Mouse (Mus musculus) CD4-positive helper T cell, adult 2 months (primary cell): ENCODE results near the gene H2-D1.

Source experiments
- DNase-seq: peaks from one replicate; pipeline ENCODE4 v3.0.0-alpha.2; 2012; ENCODE audit warnings: low read depth, missing footprints, low spot score

Gene H2-D1

DNA sequence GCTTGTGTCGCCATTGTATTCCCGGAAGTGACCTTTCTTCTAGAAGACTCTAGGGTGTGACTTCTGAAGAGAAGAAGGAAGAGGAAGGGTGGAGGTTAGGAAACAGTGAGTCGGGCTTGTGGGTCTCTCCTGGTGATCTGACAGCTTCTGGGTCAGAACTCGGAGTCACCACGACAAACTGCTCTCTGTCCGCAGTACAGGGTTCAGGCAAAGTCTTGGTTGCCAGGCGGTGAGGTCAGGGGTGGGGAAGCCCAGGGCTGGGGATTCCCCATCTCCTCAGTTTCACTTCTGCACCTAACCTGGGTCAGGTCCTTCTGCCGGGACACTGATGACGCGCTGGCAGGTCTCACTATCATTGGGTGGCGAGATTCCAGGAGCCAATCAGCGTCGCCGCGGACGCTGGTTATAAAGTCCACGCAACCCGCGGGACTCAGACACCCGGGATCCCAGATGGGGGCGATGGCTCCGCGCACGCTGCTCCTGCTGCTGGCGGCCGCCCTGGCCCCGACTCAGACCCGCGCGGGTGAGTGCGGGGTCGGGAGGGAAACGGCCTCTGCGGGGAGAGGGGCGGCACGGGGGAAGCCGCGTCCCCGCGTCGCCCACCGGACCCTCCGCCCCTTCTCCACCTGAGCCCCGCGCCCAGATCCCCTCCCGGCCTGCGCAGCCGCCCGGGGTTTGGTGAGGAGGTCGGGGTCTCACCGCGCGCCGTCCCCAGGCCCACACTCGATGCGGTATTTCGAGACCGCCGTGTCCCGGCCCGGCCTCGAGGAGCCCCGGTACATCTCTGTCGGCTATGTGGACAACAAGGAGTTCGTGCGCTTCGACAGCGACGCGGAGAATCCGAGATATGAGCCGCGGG lies at the start of gene H2-D1:
H2-D1 (plus strand) TSS at position 67 of the 859 bp plus-strand sequence.
- peak; percentile 98 for DNase-seq

GRCm38 (mm10) chr17:35213071-35213470 lies 49.5 kb upstream of the H2-D1 start:
- no peak for DNase-seq

DNA sequence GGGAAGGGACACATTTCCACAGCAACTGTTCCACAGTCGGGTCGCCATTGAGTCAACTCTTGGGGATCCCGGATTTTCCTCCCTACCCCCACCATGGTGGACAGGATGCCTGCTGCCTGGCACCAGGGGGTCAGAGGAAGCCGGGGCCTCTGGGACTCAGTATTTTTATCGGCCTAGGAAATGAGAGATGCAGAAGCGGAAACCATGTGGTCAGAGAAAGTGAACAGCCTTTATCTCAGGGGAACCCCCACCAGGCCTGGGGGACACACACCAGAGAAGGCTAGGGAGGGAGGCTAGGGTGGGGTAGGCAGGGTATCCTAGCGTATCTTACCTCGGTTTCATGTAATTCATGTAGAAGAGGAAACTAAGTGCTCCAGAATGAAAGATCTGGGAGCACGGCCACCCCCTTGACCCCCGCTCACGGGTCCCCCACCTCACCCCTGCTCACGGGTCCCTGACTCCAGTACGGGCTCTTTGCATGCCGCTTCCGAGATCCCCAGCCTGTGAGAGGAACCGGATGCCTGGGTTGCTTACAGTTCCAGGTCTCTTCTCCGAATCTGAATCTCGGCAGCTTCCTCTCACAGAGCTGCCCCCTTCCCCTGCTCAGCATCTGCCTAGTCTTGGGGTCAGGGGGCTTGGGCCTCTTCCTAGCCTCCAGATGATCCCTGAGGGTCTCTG lies 43.9 kb upstream of the H2-D1 start:
- DNase-seq, result peak; percentile 73

DNA sequence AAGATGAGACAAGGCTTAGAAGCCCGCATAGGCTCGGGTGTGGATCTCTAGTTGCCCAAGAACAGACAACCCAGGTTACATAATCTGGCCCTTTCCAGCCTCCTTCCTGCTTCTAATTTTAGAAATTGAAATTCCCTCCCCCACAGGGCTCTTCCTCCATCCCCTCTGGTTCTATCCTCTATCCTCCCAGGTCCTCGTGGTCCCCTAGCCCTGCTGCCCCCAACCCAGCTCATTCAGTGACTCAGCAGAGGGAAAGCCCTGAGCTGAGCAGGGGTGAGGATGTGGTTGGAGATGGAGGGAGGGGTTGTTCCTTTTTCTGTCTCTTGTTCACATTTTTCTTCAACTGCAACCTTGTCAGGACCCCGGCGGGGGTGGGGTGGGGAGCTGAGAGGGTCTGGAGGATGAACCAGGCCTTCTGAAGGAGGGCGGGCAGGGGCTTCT lies 42.9 kb upstream of the H2-D1 start:
- peak; percentile 83 for DNase-seq

GRCm38 (mm10) chr17:35220156-35220952 lies 42.2 kb upstream of the H2-D1 start, which contains the start of gene Gm16181:
Gene Gm16181, plus strand, starts transcription at chr17:35220834.
- no peak for DNase-seq

DNA sequence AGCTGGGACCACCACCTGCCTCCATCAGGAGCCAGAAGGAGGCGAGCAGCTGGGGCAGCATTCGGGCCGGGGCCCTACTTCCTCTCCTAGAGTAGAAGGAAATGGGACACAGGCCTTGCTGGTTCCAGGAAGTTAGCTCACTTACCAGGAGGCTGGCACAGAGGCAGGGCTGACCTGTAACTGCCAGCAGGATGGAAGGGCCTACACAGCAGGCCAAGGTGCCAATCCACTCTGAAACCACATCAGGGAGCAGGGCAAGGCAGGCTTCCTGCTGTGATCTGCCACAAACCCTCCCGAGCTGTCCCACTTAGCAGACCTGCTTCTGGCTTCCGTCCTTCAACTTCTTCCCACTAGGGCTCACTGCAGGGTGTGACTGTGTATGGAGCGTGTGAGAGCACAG lies 40.2 kb upstream of the H2-D1 start:
- peak; percentile 64 for DNase-seq

DNA sequence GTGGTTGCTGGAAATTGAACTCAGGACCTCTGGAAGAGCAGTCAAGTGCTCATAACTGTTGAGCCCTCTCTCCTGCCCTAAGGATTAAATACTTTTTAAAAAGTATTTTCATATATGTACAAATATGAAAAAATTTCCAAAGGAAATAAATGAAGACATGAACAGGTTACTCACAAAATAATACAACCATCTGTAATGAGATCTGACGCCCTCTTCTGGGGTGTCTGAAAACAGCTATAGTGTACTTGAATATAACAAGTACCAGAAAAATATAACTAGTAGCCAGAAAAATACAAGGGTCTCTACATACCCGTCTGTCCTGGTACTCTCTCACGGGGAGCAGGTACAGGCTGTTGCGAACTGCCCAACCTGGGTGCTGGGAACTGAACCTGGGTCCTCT lies 37.9 kb upstream of the H2-D1 start:
- no peak for DNase-seq

DNA sequence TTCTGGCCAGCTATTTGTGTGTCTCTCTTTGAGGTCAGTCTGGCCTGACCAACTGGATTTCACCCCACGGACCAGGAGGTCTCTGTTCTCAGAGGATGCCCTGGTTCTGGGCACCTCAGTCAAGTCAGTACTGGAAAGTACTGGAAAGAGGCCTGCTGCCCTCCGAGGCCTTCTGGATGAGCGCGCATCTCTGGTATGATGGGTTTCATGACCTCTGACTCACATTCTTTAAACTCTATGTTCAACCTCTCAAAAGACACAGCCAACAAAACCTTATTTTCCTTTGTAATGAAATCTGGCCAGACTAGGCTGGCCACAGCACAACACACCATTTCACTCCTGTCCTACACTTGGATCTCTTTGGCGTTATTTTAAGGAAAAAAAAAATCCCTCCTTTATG lies 37.1 kb upstream of the H2-D1 start:
- no peak for DNase-seq

- peak; percentile 66 for DNase-seq
These were observed 35.9 kb upstream of the H2-D1 start for GRCm38 (mm10) chr17:35226561-35227046.

GRCm38 (mm10) chr17:35231022-35231421 lies 31.5 kb upstream of the H2-D1 start:
- peak; percentile 89 for DNase-seq

DNA sequence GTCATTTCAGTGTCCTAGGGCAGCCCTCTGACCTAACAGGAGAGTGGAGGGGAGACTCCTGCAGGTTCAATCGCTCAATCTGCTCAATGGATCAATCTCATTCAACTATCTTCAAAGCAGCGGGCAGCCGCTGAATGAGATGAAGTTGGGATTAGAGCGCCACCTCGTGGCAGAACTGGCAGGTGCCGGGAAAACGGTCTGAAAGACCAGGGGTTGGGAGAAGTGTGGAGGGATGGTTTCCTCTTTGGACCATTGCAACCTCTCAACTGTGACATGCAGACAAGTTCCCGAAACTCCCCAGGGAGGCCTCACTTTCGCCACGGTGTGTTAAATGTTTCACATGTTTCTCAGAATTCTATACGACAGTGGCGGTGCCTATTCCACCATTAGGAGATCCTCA lies 30.5 kb upstream of the H2-D1 start:
- peak; percentile 87 for DNase-seq

DNA sequence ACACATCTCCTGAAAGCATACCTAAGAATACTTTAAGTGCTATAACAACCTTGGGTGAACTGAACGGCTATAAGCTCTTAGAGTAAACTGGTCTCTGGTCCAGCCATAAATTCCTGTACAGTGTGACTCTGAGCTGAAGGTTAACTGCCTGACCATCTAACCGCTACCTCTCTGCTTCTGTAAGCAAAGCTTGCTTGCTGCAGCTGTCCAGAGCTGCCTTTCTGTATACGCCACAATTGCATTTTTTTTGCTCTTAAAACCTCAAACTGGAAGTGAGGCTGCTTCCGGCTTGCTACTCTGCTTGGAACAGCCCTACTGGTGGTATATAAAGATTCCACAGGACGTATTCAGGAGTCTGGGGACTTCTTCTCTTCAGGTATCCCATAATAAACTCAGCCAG lies 29.9 kb upstream of the H2-D1 start:
- DNase-seq, result peak; percentile 83

DNA sequence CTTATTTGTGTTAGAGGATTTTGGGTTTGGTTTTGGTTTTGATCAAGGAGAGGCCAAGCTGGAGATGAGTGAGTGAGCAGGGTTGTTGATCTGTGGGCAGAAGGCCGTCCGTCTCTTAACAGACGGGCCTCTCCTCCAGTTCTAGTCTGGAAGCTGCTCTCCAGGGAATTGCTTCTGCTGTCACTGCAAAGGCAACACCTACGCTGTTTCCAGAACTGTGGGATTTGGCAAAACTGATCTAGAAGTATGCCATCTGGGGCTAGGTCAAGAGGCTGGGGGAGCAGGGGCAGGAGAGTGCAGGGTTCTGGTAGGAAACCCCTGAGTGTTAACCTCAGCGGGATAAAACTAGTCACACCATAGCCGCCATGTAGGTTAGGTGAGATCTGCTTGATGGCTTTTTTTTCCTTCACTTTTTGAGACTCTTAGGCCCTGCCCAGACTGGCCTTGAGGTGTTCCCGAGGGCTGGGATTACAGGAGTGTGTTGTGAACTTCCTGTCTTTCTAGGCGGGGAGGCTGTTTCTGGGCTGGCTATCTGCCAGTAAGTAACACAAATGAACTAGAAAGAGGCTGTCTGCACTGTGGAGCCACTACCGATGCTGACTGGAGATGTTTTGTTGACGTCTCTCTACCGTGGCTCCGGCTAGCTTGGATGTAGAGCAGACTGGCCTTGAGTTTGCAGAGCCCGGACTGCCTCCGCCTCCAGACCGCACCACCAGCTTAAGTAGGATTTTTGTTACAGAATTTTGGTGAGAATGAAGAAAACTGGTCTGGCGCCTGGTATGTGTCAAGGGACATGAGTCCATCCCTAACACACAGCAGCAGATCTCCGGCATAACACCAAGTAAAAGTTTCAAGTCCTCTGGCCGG lies 29.2 kb upstream of the H2-D1 start, which contains the start of gene Atp6v1g2:
Atp6v1g2 (plus strand) TSS at position 547 of the 867 bp plus-strand sequence.
- peak; percentile 69 for DNase-seq

DNA sequence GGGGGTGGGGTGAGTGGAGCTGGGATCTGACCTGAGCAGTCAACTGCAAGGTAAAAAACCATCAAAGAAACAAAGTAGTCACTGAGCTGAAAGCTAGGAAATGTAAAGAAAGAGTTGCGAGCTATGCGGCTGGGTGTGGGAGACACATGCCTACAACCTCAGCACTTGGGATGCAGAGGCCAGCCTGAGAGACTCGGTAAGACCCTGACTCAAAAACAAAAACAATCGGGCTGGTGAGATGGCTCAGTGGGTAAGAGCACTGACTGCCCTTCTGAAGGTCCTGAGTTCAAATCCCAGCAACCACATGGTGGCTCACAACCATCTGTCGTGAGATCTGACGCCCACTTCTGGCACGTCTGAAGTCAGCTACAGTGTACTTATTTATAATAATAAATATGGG lies 28.4 kb upstream of the H2-D1 start:
- peak; percentile 32 for DNase-seq

DNA sequence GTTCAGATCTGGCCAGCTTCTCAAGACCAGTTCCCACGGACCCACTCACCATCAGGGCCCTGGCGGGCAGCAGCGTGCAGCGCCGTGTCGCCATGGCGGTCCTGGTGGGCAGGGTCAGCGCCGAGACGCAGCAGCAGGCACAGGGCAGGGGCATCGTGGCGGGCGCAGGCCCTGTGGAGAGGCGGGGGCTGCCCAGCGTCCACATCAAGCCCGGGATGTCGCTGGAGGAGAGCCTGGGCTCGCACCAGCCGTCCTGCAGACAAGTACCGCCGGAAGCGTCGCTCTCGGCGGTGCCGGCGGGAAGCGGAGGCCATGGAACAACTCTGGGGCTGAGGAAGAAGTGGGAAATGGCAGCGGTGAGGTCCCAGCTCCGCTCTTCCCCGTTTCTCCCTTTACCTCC lies 27.6 kb upstream of the H2-D1 start:
- DNase-seq, result peak; percentile 64

DNA sequence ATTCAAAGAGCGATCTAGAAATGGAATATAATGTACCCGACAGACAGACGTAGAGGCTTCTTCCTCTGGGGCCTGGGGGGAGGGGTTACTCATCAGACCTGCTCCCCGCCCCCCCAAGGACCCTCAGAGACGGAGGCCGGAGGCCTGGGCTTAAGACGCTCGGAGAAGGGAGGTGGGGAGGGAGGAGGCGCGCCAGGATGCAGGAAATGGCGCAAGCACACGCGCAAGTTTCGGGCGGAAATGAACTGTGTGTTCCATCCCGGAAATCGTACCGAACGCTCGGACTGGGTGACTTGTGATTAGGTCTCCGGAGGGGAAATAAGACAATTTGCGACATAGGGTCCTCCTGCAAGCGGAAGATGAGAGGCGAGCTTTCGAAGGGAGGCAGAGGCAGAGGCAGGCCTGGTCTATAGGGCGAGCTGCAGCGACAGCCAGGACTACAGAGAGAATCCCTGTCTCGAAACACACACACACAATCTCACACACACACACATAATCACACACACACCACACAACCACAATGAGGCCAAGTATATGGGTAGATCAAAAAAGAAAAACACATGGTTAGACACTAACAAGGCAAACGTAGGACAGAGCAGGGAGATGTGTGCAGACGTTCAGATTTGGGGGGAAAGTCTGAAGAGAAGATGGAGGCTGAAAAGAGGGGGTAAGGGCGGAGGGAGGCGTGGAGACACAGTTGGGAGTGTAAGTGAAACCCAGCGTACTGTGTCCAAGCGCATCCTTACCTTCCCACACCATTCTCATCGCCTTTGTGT lies 26.7 kb upstream of the H2-D1 start, which contains the start of gene Nfkbil1:
Nfkbil1 (minus strand) TSS at position 179 of the 776 bp plus-strand sequence.
- DNase-seq, result peak; percentile 93

DNA sequence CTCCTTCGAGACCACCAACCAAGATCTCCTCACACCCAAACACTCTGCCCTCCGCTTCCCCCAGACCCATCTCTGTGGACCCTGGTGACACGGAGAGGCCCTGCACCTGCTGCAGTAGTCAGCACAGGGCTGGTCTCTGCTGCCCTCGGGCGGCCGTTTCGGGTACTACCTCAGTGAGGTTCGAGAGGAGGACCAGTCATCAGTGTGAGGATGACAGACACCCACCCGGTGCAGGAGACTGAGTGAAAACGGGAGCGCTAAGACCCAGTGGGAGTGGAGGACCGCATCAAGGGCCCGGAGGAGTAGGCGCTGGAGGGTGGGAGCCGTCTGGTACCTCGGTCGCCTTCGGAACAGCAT lies 26.2 kb upstream of the H2-D1 start:
- peak; percentile 93 for DNase-seq

GRCm38 (mm10) chr17:35236996-35237395 lies 25.5 kb upstream of the H2-D1 start:
- DNase-seq, result no peak

GRCm38 (mm10) chr17:35237504-35237903 lies 25.0 kb upstream of the H2-D1 start:
- no peak for DNase-seq

DNA sequence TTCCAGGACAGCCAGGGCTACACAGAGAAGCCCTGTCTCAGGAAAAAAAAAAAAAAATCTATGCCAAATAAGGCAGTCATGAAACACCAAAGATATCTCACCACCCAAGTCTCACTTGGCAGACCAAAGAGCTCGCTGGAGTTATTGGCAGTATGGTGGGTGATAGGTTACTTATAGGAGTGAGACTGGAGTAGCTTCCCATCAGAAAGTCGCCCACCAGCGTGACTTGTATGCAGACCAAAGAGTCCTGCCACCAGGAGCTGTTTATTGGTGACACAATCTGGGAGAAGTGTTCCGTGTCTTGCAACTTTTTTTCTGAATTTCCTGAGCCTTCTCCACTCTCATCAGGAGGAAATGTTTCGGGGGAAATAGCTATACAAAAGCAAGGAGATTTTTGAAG lies 22.8 kb upstream of the H2-D1 start:
- no peak for DNase-seq
